Mouse (Mus musculus) embryonic fibroblast, embryonic 13.5 days (primary cell): ENCODE measurements around the gene Nxnl1. TPM values are rescaled to one million over a fixed set of nuclear protein-coding genes. Genes with fewer than 3 reads are reported as not detected.

ENCODE experiments used
- H3K27ac ChIP-seq: 2 replicates; pipeline ENCODE4 v1.5.1; 2012; ENCODE audit warnings: low read length, control low read depth, inconsistent platforms; ENCODE audit not compliant: insufficient read depth
- H3K4me1 ChIP-seq: 2 replicates; pipeline ENCODE4 v1.6.1; 2011; ENCODE audit warnings: low read length; ENCODE audit not compliant: control insufficient read depth, insufficient read depth
- H3K4me3 ChIP-seq: 2 replicates; pipeline ENCODE4 v1.5.1; 2011; ENCODE audit warnings: mild to moderate bottlenecking, control low read depth, low read length; ENCODE audit not compliant: insufficient read depth
- CTCF ChIP-seq: IDR thresholded peaks from 2 replicates; pipeline ENCODE4 v1.5.1; 2011; ENCODE audit warnings: mild to moderate bottlenecking, control low read depth, low read length, moderate library complexity, borderline replicate concordance; ENCODE audit not compliant: insufficient read depth
- POLR2A ChIP-seq: IDR thresholded peaks from 2 replicates; pipeline ENCODE4 v1.6.1; 2011; ENCODE audit warnings: low read depth, mild to moderate bottlenecking, control low read depth, low read length, moderate library complexity
- polyA plus RNA-seq: library from polyadenylated mRNA; stranded (reverse); fragments of >200 nt; gene quantifications from 2 replicates; pipeline ENCODE4 v1.2.4, GENCODE M21; 2011; ENCODE audit warnings: low read depth; ENCODE audit not compliant: missing spikeins, insufficient read length

Nxnl1 gene
- polyA plus RNA-seq, 1 experiment: not detected

- Histone ChIP-seq H3K27ac (no peak overlapping the region), H3K4me3 (peak overlapping the region; percentile 37), H3K4me1 (peaks cover 5% of the 10 kb centered on the region; the same call in 1 of the 2 replicates)
- TF ChIP-seq CTCF (no peak), POLR2A (no peak)
Measured at GRCm38 (mm10) chr8:71569366-71570290, 3.2 kb upstream of the Nxnl1 start.

- TF ChIP-seq CTCF (no peak), POLR2A (no peak)
- Histone ChIP-seq H3K27ac (no peak overlapping the region), H3K4me1 (0 out of 2 replicates have a peak, but pooled peaks cover 3% of the 10 kb centered on the region), H3K4me3 (no peak overlapping the region)
Measured at GRCm38 (mm10) chr8:71568941-71569340, 2.5 kb upstream of the Nxnl1 start.

- Histone ChIP-seq H3K4me3 (peak within 1 kb of the TSS; percentile 37), H3K4me1 (0 out of 2 replicates have a peak, but pooled peaks cover 3% of the 10 kb centered on the region), H3K27ac (no peak within 1 kb of the TSS)
- TF ChIP-seq CTCF (no peak), POLR2A (no peak)
Measured at GRCm38 (mm10) chr8:71568387-71568937, 2.1 kb upstream of the Nxnl1 start, which contains the start of gene Slc27a1. Gene Slc27a1 (plus strand): TSS chr8:71568882.

GRCm38 (mm10) chr8:71567587-71567986, 1.2 kb upstream of the Nxnl1 start:
- TF ChIP-seq CTCF (no peak), POLR2A (no peak)
- Histone ChIP-seq H3K4me3 (no peak overlapping the region), H3K27ac (no peak overlapping the region), H3K4me1 (0 out of 2 replicates have a peak, but pooled peaks cover 3% of the 10 kb centered on the region)

- H3K4me3 ChIP-seq: no peak overlapping the region
- H3K27ac ChIP-seq: no peak overlapping the region
- no peak for TF ChIP-seq POLR2A
- 0 out of 2 replicates have a peak, but pooled peaks have one; percentile 9 for TF ChIP-seq CTCF
- H3K4me1 ChIP-seq: no peaks in the 10 kb centered on the region
Measured at GRCm38 (mm10) chr8:71563992-71564391, 2.4 kb downstream of the Nxnl1 start.

GRCm38 (mm10) chr8:71562751-71563150, 3.6 kb downstream of the Nxnl1 start:
- Histone ChIP-seq H3K4me1 (no peaks in the 10 kb centered on the region), H3K27ac (no peak overlapping the region), H3K4me3 (no peak overlapping the region)
- TF ChIP-seq POLR2A: no peak
- peak; percentile 65 for TF ChIP-seq CTCF

- H3K4me3 ChIP-seq: no peak overlapping the region
- H3K4me1 ChIP-seq: no peaks in the 10 kb centered on the region
- no peak overlapping the region for H3K27ac ChIP-seq
- TF ChIP-seq POLR2A: no peak
- peak; percentile 88 for TF ChIP-seq CTCF
Measured at GRCm38 (mm10) chr8:71561401-71561800, 5.0 kb downstream of the Nxnl1 start.

- H3K4me3 ChIP-seq: no peak overlapping the region
- TF ChIP-seq POLR2A (no peak), CTCF (no peak)
- no peaks in the 10 kb centered on the region for H3K4me1 ChIP-seq
- H3K27ac ChIP-seq: no peak overlapping the region
Measured at GRCm38 (mm10) chr8:71560765-71561164, 5.6 kb downstream of the Nxnl1 start.

GRCm38 (mm10) chr8:71560071-71560470, 6.3 kb downstream of the Nxnl1 start:
- TF ChIP-seq POLR2A (no peak), CTCF (no peak)
- Histone ChIP-seq H3K27ac (no peak overlapping the region), H3K4me3 (no peak overlapping the region), H3K4me1 (no peaks in the 10 kb centered on the region)

GRCm38 (mm10) chr8:71558958-71559690, 7.3 kb downstream of the Nxnl1 start:
- H3K4me1 ChIP-seq: no peaks in the 10 kb centered on the region
- H3K4me3 ChIP-seq: peak overlapping the region; percentile 22
- 0 out of 2 replicates have a peak, but pooled peaks have one; percentile 13 for TF ChIP-seq POLR2A
- TF ChIP-seq CTCF: no peak
- no peak overlapping the region for H3K27ac ChIP-seq
